Mouse (Mus musculus): ENCODE measurements around the gene Rbpj.

DNA sequence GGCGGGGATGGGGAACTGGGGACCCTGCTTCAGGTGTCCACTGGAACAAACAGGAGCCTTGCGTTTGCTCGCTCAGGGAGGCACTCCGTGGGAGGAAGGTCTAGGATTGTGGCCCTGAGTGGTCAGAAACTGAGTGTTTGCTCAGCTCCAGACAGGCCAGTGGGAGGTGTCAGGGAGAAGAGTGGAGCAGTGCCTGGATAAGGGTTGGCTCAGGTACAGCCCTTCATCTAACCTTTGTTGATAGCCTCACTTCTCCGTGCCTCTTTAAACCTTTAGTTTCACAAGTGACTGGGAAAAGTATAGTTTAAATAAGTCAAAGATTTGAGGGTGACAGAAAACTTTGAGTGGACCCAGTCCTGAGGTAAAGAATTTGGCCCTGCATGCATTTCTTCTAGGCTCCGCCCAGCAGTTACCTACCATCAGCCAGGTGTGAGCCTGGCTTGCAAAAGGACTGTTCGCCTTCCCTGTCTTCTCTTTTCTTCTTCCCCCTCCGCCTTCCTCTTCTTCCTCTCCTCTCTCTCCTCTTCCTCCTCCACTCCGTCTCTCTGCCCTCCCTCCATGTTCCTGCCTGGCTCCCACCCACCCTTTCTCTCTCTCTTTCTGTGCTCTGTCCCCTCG lies 204.5 kb downstream of the Rbpj start:
- TF ChIP-seq EP300 (IDR thresholded peaks at IDR 0.05; ENCODE audit: low read depth) (no peak), CTCF (IDR thresholded peaks at IDR 0.05; ENCODE audit: low read depth) (no peak)
